Mouse (Mus musculus) frontal cortex, postnatal 14 days (tissue): ENCODE measurements around the gene Zscan4b.
"Not testable (repeated sequence)": the region's sequence is repeated elsewhere in the genome, so short reads cannot be mapped to it uniquely, and the experiment has no call there.

Experiments
- DNase-seq, 2 experiments: peaks; one replicate each; pipeline ENCODE4 v3.0.0; 2022; ENCODE audit warnings: low spot score in 2 of 2

The Zscan4b gene

GRCm38 (mm10) chr7:10904950-10905349 lies at the start of gene Zscan4b:
TSS of gene Zscan4b (minus strand) at chr7:10905050.
- DNase-seq: not testable (repeated sequence)
